Mouse (Mus musculus) lung, embryonic 14.5 days (tissue): ENCODE measurements around the gene Crhr2. TPM values are rescaled to one million over a fixed set of nuclear protein-coding genes. Genes with fewer than 3 reads are reported as not detected.

Experiments used
- ATAC-seq: fragments of 200-750 bp; cut with Nextera tagmentation; 2 replicates; pipeline ENCODE4 v1.8.0; 2017; ENCODE audit warnings: mild to moderate bottlenecking, moderate TSS enrichment, moderate library complexity; ENCODE audit not compliant: insufficient read depth
- DNase-seq: peaks from one replicate; pipeline ENCODE4 v3.0.0-alpha.2; 2015
- H3K27ac ChIP-seq: fragments of 300-500 bp; sonication (generic); 2 replicates; pipeline ENCODE4 v1.5.1; 2014; ENCODE audit warnings: low read depth, mild to moderate bottlenecking, moderate library complexity
- H3K27me3 ChIP-seq: fragments of 300-500 bp; sonication (generic); 2 replicates; pipeline ENCODE4 v1.6.1; 2014; ENCODE audit warnings: low read length, control low read depth; ENCODE audit not compliant: insufficient read depth
- H3K36me3 ChIP-seq: fragments of 300-500 bp; sonication (generic); 2 replicates; pipeline ENCODE4 v1.6.1; 2014; ENCODE audit warnings: control low read depth; ENCODE audit not compliant: insufficient read depth
- H3K4me1 ChIP-seq: fragments of 300-500 bp; sonication (generic); 2 replicates; pipeline ENCODE4 v1.6.1; 2014; ENCODE audit warnings: antibody characterized with exemption, control low read depth; ENCODE audit not compliant: insufficient read depth
- H3K4me2 ChIP-seq: fragments of 300-500 bp; sonication (generic); 2 replicates; pipeline ENCODE4 v1.6.1; 2014; ENCODE audit warnings: mild to moderate bottlenecking
- H3K4me3 ChIP-seq: fragments of 300-500 bp; sonication (generic); 2 replicates; pipeline ENCODE4 v1.5.1; 2014; ENCODE audit warnings: low read depth, low read length
- H3K9ac ChIP-seq: fragments of 300-500 bp; sonication (generic); 2 replicates; pipeline ENCODE4 v1.6.1; 2014
- H3K9me3 ChIP-seq: fragments of 300-500 bp; sonication (generic); 2 replicates; pipeline ENCODE4 v1.6.1; 2016; ENCODE audit warnings: low read depth, low read length, control low read depth
- CTCF ChIP-seq: IDR thresholded peaks from 2 replicates; pipeline ENCODE4 v1.5.1; 2016; ENCODE audit warnings: antibody characterized with exemption, low read depth
- WGBS: fragments of 180-500 bp; shearing (Covaris S2); extraction: QIAGEN DNeasy Blood & Tissue Kit; methylation state at CpG from one replicate; pipeline ENCODE4 v1.1.7; 2014; 5-methylcytosine and 5-hydroxymethylcytosine counted together
- polyA plus RNA-seq: library from polyadenylated mRNA; unstranded; fragments of >200 nt; fragmentation: Nextera tagmentation; extraction: Ambion mirVana; gene quantifications from 2 replicates; pipeline ENCODE4 v1.2.1, GENCODE M21; 2014

Crhr2 gene
- polyA plus RNA-seq = 0.19 TPM in 1 of 2 replicates, not detected in the other

- ATAC-seq (no peak), DNase-seq (no peak)
- Histone ChIP-seq H3K27ac (peak within 1 kb of the TSS; percentile 67; the same call in 1 of the 2 replicates), H3K9ac (no peak within 1 kb of the TSS), H3K4me3 (no peak within 1 kb of the TSS), H3K36me3 (no peaks in the 10 kb centered on the region), H3K4me2 (no peak within 1 kb of the TSS), H3K4me1 (no peaks in the 10 kb centered on the region; the same call in 1 of the 2 replicates), H3K27me3 (no peaks in the 10 kb centered on the region), H3K9me3 (no peaks in the 10 kb centered on the region)
- no peak for TF ChIP-seq CTCF
- WGBS = 72% methylated on average over 10 of the region's 10 CpGs
Measured at GRCm38 (mm10) chr6:55132794-55133193, at the start of gene Crhr2. Crhr2 (minus strand) TSS chr6:55133016.

- no peak overlapping the region for H3K27ac ChIP-seq
- no peak overlapping the region for H3K4me2 ChIP-seq
- H3K9me3 ChIP-seq = no peaks in the 10 kb centered on the region
- ATAC-seq = peak; percentile 71; the same call in 1 of the 2 replicates
- no peaks in the 10 kb centered on the region for H3K36me3 ChIP-seq
- WGBS = 63% methylated on average over 7 of the region's 7 CpGs
- no peak overlapping the region for H3K4me3 ChIP-seq
- peak; percentile 54 for DNase-seq
- H3K9ac ChIP-seq = no peak overlapping the region
- 0 out of 2 replicates have a peak, but pooled peaks cover 3% of the 10 kb centered on the region for H3K4me1 ChIP-seq
- no peak for TF ChIP-seq CTCF
- H3K27me3 ChIP-seq = no peaks in the 10 kb centered on the region
Measured at GRCm38 (mm10) chr6:55179560-55179959, 46.7 kb upstream of the Crhr2 start.

GRCm38 (mm10) chr6:55177060-55177732, 44.4 kb upstream of the Crhr2 start:
- H3K9ac ChIP-seq = no peak overlapping the region
- no peaks in the 10 kb centered on the region for H3K36me3 ChIP-seq
- H3K4me1 ChIP-seq = 0 out of 2 replicates have a peak, but pooled peaks cover 3% of the 10 kb centered on the region
- no peak overlapping the region for H3K4me2 ChIP-seq
- 35% methylated on average over 12 of the region's 12 CpGs for WGBS
- no peaks in the 10 kb centered on the region for H3K9me3 ChIP-seq
- peak; percentile 45 for DNase-seq
- no peaks in the 10 kb centered on the region for H3K27me3 ChIP-seq
- TF ChIP-seq CTCF = peak; percentile 55
- H3K27ac ChIP-seq = no peak overlapping the region
- ATAC-seq = no peak
- no peak overlapping the region for H3K4me3 ChIP-seq

GRCm38 (mm10) chr6:55175892-55176291, 43.1 kb upstream of the Crhr2 start:
- no peak overlapping the region for H3K27ac ChIP-seq
- H3K4me3 ChIP-seq = no peak overlapping the region
- no peak overlapping the region for H3K9ac ChIP-seq
- 0 out of 2 replicates have a peak, but pooled peaks cover 3% of the 10 kb centered on the region for H3K4me1 ChIP-seq
- H3K36me3 ChIP-seq = no peaks in the 10 kb centered on the region
- no peaks in the 10 kb centered on the region for H3K9me3 ChIP-seq
- H3K27me3 ChIP-seq = no peaks in the 10 kb centered on the region
- no peak for TF ChIP-seq CTCF
- 26% methylated on average over 5 of the region's 5 CpGs for WGBS
- no peak overlapping the region for H3K4me2 ChIP-seq
- DNase-seq (no peak), ATAC-seq (no peak)

GRCm38 (mm10) chr6:55175456-55175855, 42.6 kb upstream of the Crhr2 start:
- DNase-seq (peak; percentile 25), ATAC-seq (no peak)
- Histone ChIP-seq H3K27me3 (no peaks in the 10 kb centered on the region), H3K9me3 (no peaks in the 10 kb centered on the region), H3K4me3 (no peak overlapping the region), H3K36me3 (no peaks in the 10 kb centered on the region), H3K9ac (no peak overlapping the region), H3K4me1 (0 out of 2 replicates have a peak, but pooled peaks cover 3% of the 10 kb centered on the region), H3K4me2 (no peak overlapping the region), H3K27ac (no peak overlapping the region)
- TF ChIP-seq CTCF = no peak
- WGBS = 20% methylated on average over 2 of the region's 2 CpGs

GRCm38 (mm10) chr6:55174741-55175181, 41.9 kb upstream of the Crhr2 start, which contains the start of gene Inmt:
Inmt (minus strand) TSS chr6:55175043.
- H3K4me3 ChIP-seq = no peak within 1 kb of the TSS
- 0 out of 2 replicates have a peak, but pooled peaks cover 3% of the 10 kb centered on the region for H3K4me1 ChIP-seq
- 57% methylated on average over 1 of the region's 1 CpGs for WGBS
- no peaks in the 10 kb centered on the region for H3K27me3 ChIP-seq
- DNase-seq = no peak
- no peak within 1 kb of the TSS for H3K9ac ChIP-seq
- H3K36me3 ChIP-seq = no peaks in the 10 kb centered on the region
- no peak for TF ChIP-seq CTCF
- H3K27ac ChIP-seq = no peak within 1 kb of the TSS
- no peaks in the 10 kb centered on the region for H3K9me3 ChIP-seq
- no peak within 1 kb of the TSS for H3K4me2 ChIP-seq
- no peak for ATAC-seq

DNA sequence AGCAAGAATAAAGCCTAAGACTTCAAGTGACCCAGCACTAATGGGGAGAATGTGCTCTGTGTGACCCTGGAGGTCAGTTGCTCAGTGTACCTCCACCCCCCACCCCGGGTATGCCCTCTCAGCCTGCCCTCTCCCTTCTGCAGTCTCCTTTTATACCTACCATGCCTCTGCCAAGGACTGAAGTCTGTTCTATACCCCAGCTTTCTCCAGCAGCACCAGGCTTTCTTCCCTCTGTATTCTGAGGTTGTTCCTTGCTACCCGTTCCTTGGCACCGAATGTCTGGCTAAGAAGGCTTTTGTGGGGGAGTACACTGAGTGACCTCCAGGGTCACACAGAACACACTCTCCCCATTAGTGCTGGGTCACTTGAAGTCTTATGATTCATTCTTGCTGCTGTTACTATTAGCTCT, 41.1 kb upstream of the Crhr2 start:
- Histone ChIP-seq H3K27ac (no peak overlapping the region), H3K36me3 (no peaks in the 10 kb centered on the region), H3K4me3 (no peak overlapping the region), H3K9ac (no peak overlapping the region), H3K9me3 (no peaks in the 10 kb centered on the region), H3K4me1 (0 out of 2 replicates have a peak, but pooled peaks cover 3% of the 10 kb centered on the region), H3K27me3 (no peaks in the 10 kb centered on the region), H3K4me2 (no peak overlapping the region)
- TF ChIP-seq CTCF = no peak
- no peak for DNase-seq
- no peak for ATAC-seq
- WGBS = 54% methylated on average over 3 of the region's 3 CpGs
